Mouse (Mus musculus) heart, postnatal 0 days (tissue): ENCODE results near the gene Cyp11a1.

ENCODE experiments used
- CTCF ChIP-seq: IDR thresholded peaks from 2 replicates; pipeline ENCODE4 v1.5.1; 2016; ENCODE audit warnings: antibody characterized with exemption, control low read depth, low read depth
- EP300 ChIP-seq: IDR thresholded peaks from 2 replicates; pipeline ENCODE4 v1.6.1; 2016; ENCODE audit warnings: antibody characterized with exemption, low read depth

DNA sequence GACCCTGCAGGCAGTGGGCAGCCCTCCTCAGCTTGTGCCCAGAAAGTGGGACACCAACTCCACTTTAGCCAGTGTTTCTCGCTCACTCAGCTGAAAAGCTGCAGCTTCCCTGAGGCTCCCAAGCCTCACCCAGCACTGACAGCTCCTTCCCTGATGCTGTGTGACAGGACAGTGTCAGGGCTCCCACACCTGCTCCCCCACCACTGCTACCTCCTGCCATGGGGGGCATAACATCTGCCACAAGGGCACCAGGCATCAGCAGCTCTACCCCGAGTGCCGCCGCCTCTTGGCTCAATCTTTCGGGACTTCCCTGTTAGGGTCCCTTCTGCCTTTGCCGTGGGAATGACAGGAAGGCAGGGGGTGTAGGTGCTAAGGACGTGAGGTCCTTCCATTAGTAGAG, 19.9 kb upstream of the Cyp11a1 start:
- no peak for TF ChIP-seq CTCF
- TF ChIP-seq EP300 = no peak
